Mouse (Mus musculus) midbrain, embryonic 11.5 days (tissue): Measurements from ENCODE around the gene Sptan1. TPM values are rescaled to one million over a fixed set of nuclear protein-coding genes. Genes with fewer than 3 reads are reported as not detected.
A peak's percentile ranks its signal among the peaks of the same experiment; 100 is the strongest.
"Not testable (repeated sequence)": the region's sequence is repeated elsewhere in the genome, so short reads cannot be mapped to it uniquely, and the experiment has no call there.

Experiments used
- ATAC-seq: fragments of 200-750 bp; cut with Nextera tagmentation; 2 replicates; pipeline ENCODE4 v1.8.0; 2017; ENCODE audit warnings: moderate TSS enrichment, moderate library complexity; ENCODE audit not compliant: low FRiP score
- DNase-seq: peaks from one replicate; pipeline ENCODE4 v3.0.0; 2015; ENCODE audit warnings: low spot score; ENCODE audit errors: missing footprints
- H3K27ac ChIP-seq: fragments of 300-500 bp; sonication (generic); 2 replicates; pipeline ENCODE4 v1.5.1; 2014; ENCODE audit warnings: low read depth, low read length
- H3K27me3 ChIP-seq: fragments of 300-500 bp; sonication (generic); 2 replicates; pipeline ENCODE4 v1.6.1; 2014; ENCODE audit warnings: mild to moderate bottlenecking, low read length, moderate library complexity, mixed read lengths; ENCODE audit not compliant: control insufficient read depth, insufficient read depth
- H3K36me3 ChIP-seq: fragments of 300-500 bp; sonication (generic); 2 replicates; pipeline ENCODE4 v1.6.1; 2014; ENCODE audit warnings: mild to moderate bottlenecking, low read length, moderate library complexity, mixed read lengths; ENCODE audit not compliant: control insufficient read depth, insufficient read depth
- H3K4me1 ChIP-seq: fragments of 300-500 bp; sonication (generic); 2 replicates; pipeline ENCODE4 v1.6.1; 2014; ENCODE audit warnings: low read length; ENCODE audit not compliant: control insufficient read depth, insufficient read depth
- H3K4me2 ChIP-seq: fragments of 300-500 bp; sonication (generic); 2 replicates; pipeline ENCODE4 v1.6.1; 2014; ENCODE audit warnings: mild to moderate bottlenecking, moderate library complexity
- H3K4me3 ChIP-seq: fragments of 300-500 bp; sonication (generic); 2 replicates; pipeline ENCODE4 v1.5.1; 2014; ENCODE audit warnings: low read depth, low read length
- H3K9ac ChIP-seq: fragments of 300-500 bp; sonication (generic); 2 replicates; pipeline ENCODE4 v1.6.1; 2014; ENCODE audit warnings: low read length
- H3K9me3 ChIP-seq: fragments of 300-500 bp; sonication (generic); 2 replicates; pipeline ENCODE4 v1.6.1; 2016; ENCODE audit warnings: low read length; ENCODE audit not compliant: control insufficient read depth
- WGBS: fragments of 180-500 bp; shearing (Covaris S2); extraction: QIAGEN DNeasy Blood & Tissue Kit; methylation state at CpG from one replicate; pipeline ENCODE4 v1.1.7; 2014; 5-methylcytosine and 5-hydroxymethylcytosine counted together
- polyA plus RNA-seq: library from polyadenylated mRNA; unstranded; fragments of >200 nt; fragmentation: Nextera tagmentation; extraction: Ambion mirVana; gene quantifications from 2 replicates; pipeline ENCODE4 v1.2.1, GENCODE M21; 2014

Gene Sptan1
- polyA plus RNA-seq, 1 experiment from 2014 or later, result 136 TPM

GRCm38 (mm10) chr2:30048699-30049388 is 83.5 kb downstream of the Sptan1 start, which contains the start of gene Wdr34:
Gene Wdr34, minus strand, starts transcription at chr2:30048881.
- Histone ChIP-seq H3K27ac (peak within 1 kb of the TSS; percentile 91), H3K9ac (peak within 1 kb of the TSS; percentile 77), H3K4me1 (no peaks in the 10 kb centered on the region), H3K9me3 (no peaks in the 10 kb centered on the region), H3K36me3 (no peaks in the 10 kb centered on the region), H3K4me3 (peak within 1 kb of the TSS; percentile 49), H3K4me2 (peak within 1 kb of the TSS; percentile 58), H3K27me3 (no peaks in the 10 kb centered on the region)
- 1% methylated on average over 54 of the region's 54 CpGs for WGBS
- ATAC-seq (peak; percentile 95), DNase-seq (peak; percentile 100)

- Histone ChIP-seq H3K9me3 (no peaks in the 10 kb centered on the region), H3K36me3 (no peaks in the 10 kb centered on the region), H3K4me1 (no peaks in the 10 kb centered on the region), H3K9ac (no peak overlapping the region), H3K4me2 (no peak overlapping the region), H3K4me3 (no peak overlapping the region), H3K27ac (no peak overlapping the region), H3K27me3 (no peaks in the 10 kb centered on the region)
- no peak for ATAC-seq
- 90% methylated on average over 3 of the region's 3 CpGs for WGBS
- DNase-seq, result peak; percentile 80
Measured at GRCm38 (mm10) chr2:30049831-30050230, 84.5 kb downstream of the Sptan1 start.

DNA sequence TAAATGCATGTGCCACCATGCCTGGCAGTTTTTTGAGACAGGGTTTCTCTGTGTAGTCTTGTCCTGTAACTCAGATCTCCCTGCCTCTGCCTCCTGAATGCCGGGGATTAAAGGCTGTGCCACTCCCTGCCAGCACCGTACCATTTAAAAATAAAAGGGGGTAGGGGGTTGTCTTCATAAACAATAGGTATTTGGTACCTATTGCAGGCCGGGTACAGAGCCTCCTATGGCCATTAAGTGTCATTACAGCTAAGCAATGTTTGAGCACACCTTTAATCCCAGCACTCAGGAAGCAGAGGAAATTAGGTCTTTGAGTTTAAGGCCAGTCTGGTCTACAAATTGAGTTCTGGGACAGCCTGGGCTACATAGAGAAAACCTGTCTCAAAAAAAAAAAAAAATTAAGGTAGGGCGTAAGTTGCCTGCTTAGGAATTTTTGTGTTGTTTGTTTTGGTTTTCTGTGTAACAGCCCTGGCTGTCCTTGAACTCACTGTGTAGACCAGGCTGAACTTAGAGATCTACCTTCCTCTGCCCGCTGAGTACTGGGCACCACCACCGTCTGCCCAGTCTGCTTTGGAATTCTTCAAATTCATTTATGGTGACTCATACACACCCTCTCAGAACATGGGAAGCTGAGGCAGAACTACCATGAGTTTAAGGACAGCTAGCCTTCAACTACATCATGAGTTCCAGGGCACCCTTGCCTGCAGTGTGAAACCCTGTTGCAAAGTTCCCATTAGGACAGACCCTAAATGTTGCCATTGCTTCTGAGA is 86.8 kb downstream of the Sptan1 start:
- no peaks in the 10 kb centered on the region for H3K9me3 ChIP-seq
- no peak overlapping the region for H3K4me2 ChIP-seq
- ATAC-seq, result no peak
- no peaks in the 10 kb centered on the region for H3K27me3 ChIP-seq
- no peaks in the 10 kb centered on the region for H3K36me3 ChIP-seq
- H3K27ac ChIP-seq, result no peak overlapping the region
- WGBS, result 51% methylated on average over 6 of the region's 6 CpGs
- peak; percentile 81 for DNase-seq
- no peaks in the 10 kb centered on the region for H3K4me1 ChIP-seq
- no peak overlapping the region for H3K9ac ChIP-seq
- no peak overlapping the region for H3K4me3 ChIP-seq

- 95% methylated on average over 3 of the region's 3 CpGs for WGBS
- H3K4me3 ChIP-seq, ATAC-seq: not testable (repeated sequence)
Measured at GRCm38 (mm10) chr2:30055310-30055709, 90.0 kb downstream of the Sptan1 start.

DNA sequence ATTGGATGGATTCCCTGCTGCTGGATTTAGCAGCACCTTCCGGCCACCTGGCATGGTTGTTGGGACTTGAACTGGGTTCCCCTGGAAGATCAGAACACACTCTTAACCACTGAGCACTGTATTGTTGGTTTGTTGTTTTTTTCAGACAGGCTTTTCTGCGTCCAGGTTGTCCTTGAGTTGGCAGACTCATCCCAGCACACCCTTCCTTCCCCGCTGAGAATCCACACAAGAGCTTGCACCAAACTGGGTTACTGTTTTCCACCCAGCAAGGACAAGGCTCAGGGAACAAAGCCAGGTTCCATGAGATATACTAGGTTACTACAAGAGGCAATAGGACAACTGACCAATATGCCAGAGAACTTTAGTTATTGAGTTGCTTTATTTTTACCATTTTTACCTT is 91.4 kb downstream of the Sptan1 start:
- ATAC-seq, result no peak
- Histone ChIP-seq H3K36me3 (no peaks in the 10 kb centered on the region), H3K9ac (no peak overlapping the region), H3K27ac (no peak overlapping the region), H3K27me3 (no peaks in the 10 kb centered on the region), H3K4me3 (no peak overlapping the region), H3K4me2 (no peak overlapping the region), H3K9me3 (no peaks in the 10 kb centered on the region), H3K4me1 (peaks cover 6% of the 10 kb centered on the region)
- 90% methylated on average over 3 of the region's 3 CpGs for WGBS
- no peak for DNase-seq

More at GRCm38 (mm10) chr2:30055310-30055709, 90.0 kb downstream of the Sptan1 start:
- H3K4me1 ChIP-seq, H3K9ac ChIP-seq, DNase-seq, H3K4me2 ChIP-seq, H3K36me3 ChIP-seq, H3K27me3 ChIP-seq, H3K9me3 ChIP-seq, H3K27ac ChIP-seq: not testable (repeated sequence)

DNA sequence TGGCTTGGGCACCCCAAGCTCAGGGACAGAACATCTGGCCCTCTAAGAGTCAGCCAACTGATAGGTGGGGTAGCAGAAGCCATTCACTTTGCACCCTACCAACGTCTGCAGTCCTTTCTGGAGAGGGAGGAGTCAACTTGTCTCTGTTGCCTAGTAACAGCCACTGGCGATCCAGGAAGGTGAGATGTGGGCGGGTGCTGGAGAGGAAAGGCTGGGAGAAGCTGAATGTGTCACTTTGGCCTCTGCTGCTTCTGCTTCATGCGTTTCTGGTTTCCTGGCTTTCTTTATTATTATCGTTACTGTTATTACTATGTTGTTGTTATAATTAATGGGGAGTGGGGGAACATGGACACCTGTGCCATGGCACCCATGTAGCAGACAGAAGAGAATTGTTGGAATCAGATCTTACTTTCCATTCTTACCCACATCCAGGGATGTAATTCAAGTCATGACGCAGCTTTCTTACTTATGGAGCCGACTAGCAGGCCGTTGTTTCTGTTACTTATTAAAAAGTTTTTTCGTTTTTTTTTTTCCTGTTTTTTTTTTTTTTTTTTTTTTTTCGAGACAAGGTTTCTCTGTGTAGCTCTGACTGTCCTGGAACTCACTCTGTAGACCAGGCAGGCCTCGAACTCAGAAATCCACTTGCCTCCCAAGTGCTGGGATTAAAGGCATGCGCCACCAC is 92.0 kb downstream of the Sptan1 start, which contains the start of gene Set:
Set (plus strand) TSS at position 156 of the 682 bp plus-strand sequence.
- Histone ChIP-seq H3K27ac (no peak within 1 kb of the TSS; the same call in 1 of the 2 replicates), H3K9ac (no peak within 1 kb of the TSS), H3K36me3 (no peaks in the 10 kb centered on the region), H3K4me3 (no peak within 1 kb of the TSS), H3K27me3 (no peaks in the 10 kb centered on the region), H3K4me1 (peaks cover 6% of the 10 kb centered on the region), H3K9me3 (no peaks in the 10 kb centered on the region), H3K4me2 (no peak within 1 kb of the TSS)
- 47% methylated on average over 11 of the region's 12 CpGs for whole genome bisulfite sequencing
- DNase-seq (no peak), ATAC-seq (no peak)

- no peaks in the 10 kb centered on the region for H3K27me3 ChIP-seq
- no peaks in the 10 kb centered on the region for H3K36me3 ChIP-seq
- ATAC-seq (no peak), DNase-seq (no peak)
- H3K27ac ChIP-seq, result no peak overlapping the region; the same call in 1 of the 2 replicates
- no peak overlapping the region for H3K4me3 ChIP-seq
- H3K9ac ChIP-seq, result no peak overlapping the region
- no peak overlapping the region for H3K4me2 ChIP-seq
- WGBS, result 35% methylated on average over 5 of the region's 5 CpGs
- no peaks in the 10 kb centered on the region for H3K9me3 ChIP-seq
- peaks cover 13% of the 10 kb centered on the region for H3K4me1 ChIP-seq
Measured at GRCm38 (mm10) chr2:30058418-30058817, 93.1 kb downstream of the Sptan1 start.

- Histone ChIP-seq H3K4me1 (peaks cover 31% of the 10 kb centered on the region), H3K4me3 (peak overlapping the region; percentile 65)
Measured at GRCm38 (mm10) chr2:30061215-30062166, 96.1 kb downstream of the Sptan1 start.

More at GRCm38 (mm10) chr2:30061215-30062166, 96.1 kb downstream of the Sptan1 start:
- ATAC-seq (peak; percentile 9; the same call in 1 of the 2 replicates), DNase-seq (peak; percentile 96)
- H3K9ac ChIP-seq, result peak overlapping the region; percentile 81
- peak overlapping the region; percentile 87 for H3K27ac ChIP-seq
- H3K9me3 ChIP-seq, result no peaks in the 10 kb centered on the region
- WGBS, result 9% methylated on average over 35 of the region's 37 CpGs
- no peaks in the 10 kb centered on the region for H3K27me3 ChIP-seq
- no peaks in the 10 kb centered on the region for H3K36me3 ChIP-seq
- peak overlapping the region; percentile 95 for H3K4me2 ChIP-seq
